Mouse (Mus musculus) G1E (cell line): ENCODE data around the gene Rbms1. TPM values are rescaled to one million over a fixed set of nuclear protein-coding genes. Genes with fewer than 3 reads are reported as not detected.
A peak's percentile ranks its signal among the peaks of the same experiment; 100 is the strongest.

Experiments
- ATAC-seq: 2 replicates; pipeline ENCODE4 v1.8.0; 2016; ENCODE audit warnings: mild to moderate bottlenecking; ENCODE audit not compliant: insufficient number of reproducible peaks, poor library complexity, low FRiP score, severe bottlenecking; ENCODE audit errors: extremely low read depth
- DNase-seq: peaks from one replicate; pipeline ENCODE4 v3.0.0; 2012; ENCODE audit warnings: low spot score
- H3K27me3 ChIP-seq: 2 replicates; pipeline ENCODE4 v1.6.1; 2012; ENCODE audit warnings: mild to moderate bottlenecking, low read length, inconsistent platforms; ENCODE audit not compliant: insufficient read depth
- H3K36me3 ChIP-seq: replicated peaks from 2 replicates; pipeline ENCODE3; 2012; ENCODE audit warnings: mild to moderate bottlenecking, inconsistent platforms
- H3K4me1 ChIP-seq: 2 replicates; pipeline ENCODE4 v1.6.1; 2012; ENCODE audit warnings: low read depth, low read length, inconsistent platforms, mixed read lengths; ENCODE audit not compliant: insufficient read depth
- H3K4me3 ChIP-seq: 2 replicates; pipeline ENCODE4 v1.5.1; 2012; ENCODE audit warnings: low read depth, mild to moderate bottlenecking, inconsistent platforms, low read length, moderate library complexity, mixed read lengths
- H3K9me3 ChIP-seq: replicated peaks from 2 replicates; pipeline ENCODE4 v1.6.1; 2012; ENCODE audit warnings: inconsistent platforms
- CTCF ChIP-seq: IDR thresholded peaks from 2 replicates; pipeline ENCODE4 v1.5.1; 2012; ENCODE audit warnings: low read depth, low read length, inconsistent platforms, mixed read lengths
- GATA1 ChIP-seq: IDR thresholded peaks from 2 replicates; pipeline ENCODE4 v1.6.1; 2012; ENCODE audit warnings: borderline replicate concordance, low read length, inconsistent platforms, mixed read lengths
- GATA2 ChIP-seq: IDR thresholded peaks from 2 replicates; pipeline ENCODE4 v1.6.1; 2012; ENCODE audit warnings: low read depth, low read length, inconsistent platforms, borderline replicate concordance
- POLR2AphosphoS5 ChIP-seq: IDR thresholded peaks from 2 replicates; pipeline ENCODE4 v1.6.1; 2012; ENCODE audit warnings: low read depth, low read length, inconsistent platforms; ENCODE audit not compliant: insufficient replicate concordance
- TAL1 ChIP-seq: conservative IDR thresholded peaks from 2 replicates; pipeline ENCODE4 v1.6.1; 2012; ENCODE audit warnings: low read depth, low read length, inconsistent platforms, mixed read lengths
- polyA plus RNA-seq: library from polyadenylated mRNA; stranded (reverse); fragments of >175 nt; gene quantifications from 2 replicates; pipeline ENCODE4 v1.2.3, GENCODE M21; 2012
- total RNA-seq, 2 experiments: library from RNA; stranded (forward) in 1 of 2; stranded (reverse) in 1 of 2; fragments of 200-1000 nt in 1 of 2; fragments of >200 nt in 1 of 2; fragmentation: Nextera tagmentation in 1 of 2; gene quantifications; 2 replicates each; pipeline ENCODE4 v1.2.3; 2014 to 2017

Gene Rbms1
- total and polyA plus RNA-seq, 3 experiments: 61.7 to 109 (median 99.6) TPM

GRCm38 (mm10) chr2:60862913-60863711 lies 99.9 kb downstream of the Rbms1 start:
- H3K4me3 ChIP-seq: no peak overlapping the region
- no peaks in the 10 kb centered on the region for H3K27me3 ChIP-seq
- no peak for TF ChIP-seq CTCF
- TF ChIP-seq TAL1: no peak
- no peak for TF ChIP-seq GATA1
- no peak for TF ChIP-seq GATA2
- H3K9me3 ChIP-seq: no peaks in the 10 kb centered on the region
- peaks cover 68% of the 10 kb centered on the region for H3K36me3 ChIP-seq
- no peak for DNase-seq
- ATAC-seq: no peak
- H3K4me1 ChIP-seq: peaks cover 69% of the 10 kb centered on the region

- Histone ChIP-seq H3K9me3 (no peaks in the 10 kb centered on the region), H3K4me1 (peaks cover 65% of the 10 kb centered on the region), H3K36me3 (peaks cover 60% of the 10 kb centered on the region), H3K27me3 (no peaks in the 10 kb centered on the region), H3K4me3 (no peak overlapping the region)
- no peak for ATAC-seq
- DNase-seq: no peak
- TF ChIP-seq POLR2AphosphoS5: no peak
- no peak for TF ChIP-seq GATA2
- TF ChIP-seq CTCF: no peak
- TF ChIP-seq TAL1: no peak
- no peak for TF ChIP-seq GATA1
Measured at GRCm38 (mm10) chr2:60858116-60858515, 104.9 kb downstream of the Rbms1 start.

- Histone ChIP-seq H3K4me1 (peaks cover 69% of the 10 kb centered on the region), H3K27me3 (no peaks in the 10 kb centered on the region), H3K36me3 (peaks cover 62% of the 10 kb centered on the region), H3K4me3 (no peak overlapping the region), H3K9me3 (no peaks in the 10 kb centered on the region)
- ATAC-seq (no peak), DNase-seq (no peak)
- TF ChIP-seq POLR2AphosphoS5 (no peak), GATA2 (no peak), GATA1 (no peak), TAL1 (no peak), CTCF (no peak)
Measured at GRCm38 (mm10) chr2:60856097-60856496, 106.9 kb downstream of the Rbms1 start.

GRCm38 (mm10) chr2:60855006-60855405 lies 108.0 kb downstream of the Rbms1 start:
- TF ChIP-seq GATA1: no peak
- no peak for TF ChIP-seq CTCF
- no peak for TF ChIP-seq TAL1
- no peak for TF ChIP-seq GATA2
- no peak for TF ChIP-seq POLR2AphosphoS5
- peaks cover 61% of the 10 kb centered on the region for H3K36me3 ChIP-seq
- H3K4me1 ChIP-seq: peaks cover 72% of the 10 kb centered on the region
- H3K9me3 ChIP-seq: no peaks in the 10 kb centered on the region
- peak; percentile 80 for ATAC-seq
- no peak for DNase-seq
- no peak overlapping the region for H3K4me3 ChIP-seq
- H3K27me3 ChIP-seq: no peaks in the 10 kb centered on the region

GRCm38 (mm10) chr2:60851898-60852297 lies 111.1 kb downstream of the Rbms1 start:
- no peaks in the 10 kb centered on the region for H3K27me3 ChIP-seq
- ATAC-seq (no peak), DNase-seq (no peak)
- no peak overlapping the region for H3K4me3 ChIP-seq
- H3K4me1 ChIP-seq: peaks cover 85% of the 10 kb centered on the region
- peaks cover 47% of the 10 kb centered on the region for H3K36me3 ChIP-seq
- TF ChIP-seq CTCF (no peak), GATA1 (no peak), TAL1 (no peak), POLR2AphosphoS5 (no peak), GATA2 (no peak)
- H3K9me3 ChIP-seq: no peaks in the 10 kb centered on the region

- Histone ChIP-seq H3K36me3 (peaks cover 49% of the 10 kb centered on the region), H3K4me3 (no peak overlapping the region), H3K9me3 (no peaks in the 10 kb centered on the region), H3K4me1 (peaks cover 82% of the 10 kb centered on the region), H3K27me3 (no peaks in the 10 kb centered on the region)
- TF ChIP-seq GATA1 (no peak), TAL1 (no peak), GATA2 (no peak), CTCF (no peak), POLR2AphosphoS5 (no peak)
- DNase-seq (no peak), ATAC-seq (no peak)
Measured at GRCm38 (mm10) chr2:60851057-60851718, 111.8 kb downstream of the Rbms1 start.
